Mouse (Mus musculus): ENCODE measurements around the gene Aqp3.

Gene Aqp3

GRCm38 (mm10) chr4:41097871-41098576, at the start of gene Aqp3:
Gene Aqp3 (minus strand): TSS chr4:41098183.
- peak; percentile 71 to 78 for DNase-seq

DNA sequence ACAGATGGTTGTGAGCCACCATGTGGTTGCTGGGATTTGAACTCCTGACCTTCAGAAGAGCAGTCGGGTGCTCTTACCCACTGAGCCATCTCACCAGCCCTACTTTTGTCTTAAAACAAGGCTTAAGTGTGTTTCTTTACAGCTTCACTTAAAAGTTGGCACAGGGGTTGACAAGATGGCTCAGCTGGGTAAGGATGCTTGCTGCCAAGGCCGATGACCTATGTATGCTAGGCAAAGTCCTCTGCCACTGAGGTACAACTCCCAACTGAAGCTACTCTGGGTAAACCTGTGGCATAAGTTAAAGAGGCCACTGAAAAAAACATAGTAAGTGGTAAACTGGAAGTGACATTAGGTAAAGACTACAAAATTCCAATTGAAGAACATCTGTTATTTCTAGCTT, 44.6 kb upstream of the Aqp3 start:
- DNase-seq = no peak

DNA sequence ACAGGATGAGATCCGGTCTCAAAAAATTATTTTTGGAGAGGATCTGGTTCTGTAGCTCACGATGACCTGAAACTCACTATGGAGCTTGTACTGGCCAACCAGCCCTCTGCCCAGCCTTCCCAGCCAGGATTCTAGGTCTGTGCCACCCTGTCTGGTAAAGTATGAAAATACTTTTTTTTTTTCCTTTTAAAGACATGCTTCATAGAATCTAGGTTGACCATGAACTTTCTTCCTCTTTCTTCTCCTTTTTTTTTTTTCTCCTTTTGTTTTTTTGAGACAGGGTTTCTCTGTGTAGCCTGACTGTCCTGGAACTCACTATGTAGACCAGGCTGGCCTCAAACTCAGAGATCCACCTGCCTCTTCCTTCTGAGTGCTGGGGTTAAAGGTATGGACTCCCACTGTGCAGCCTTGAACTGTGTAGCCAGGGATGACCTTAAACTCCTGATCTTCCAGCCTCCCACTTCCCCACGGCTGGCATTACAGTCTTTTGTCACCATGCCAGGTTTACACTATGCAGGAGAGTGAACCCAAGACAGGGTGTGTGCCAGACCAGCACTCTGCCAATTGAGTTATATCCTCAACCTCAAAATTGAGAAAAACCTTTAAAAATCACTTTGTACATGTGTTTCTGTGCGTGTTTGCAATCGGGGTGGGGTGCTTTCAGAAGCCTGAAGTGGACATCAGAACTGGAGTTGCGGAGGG, 42.3 kb upstream of the Aqp3 start:
- DNase-seq = no peak

- no peak for DNase-seq
Measured at GRCm38 (mm10) chr4:41136811-41137210, 38.8 kb upstream of the Aqp3 start.

DNA sequence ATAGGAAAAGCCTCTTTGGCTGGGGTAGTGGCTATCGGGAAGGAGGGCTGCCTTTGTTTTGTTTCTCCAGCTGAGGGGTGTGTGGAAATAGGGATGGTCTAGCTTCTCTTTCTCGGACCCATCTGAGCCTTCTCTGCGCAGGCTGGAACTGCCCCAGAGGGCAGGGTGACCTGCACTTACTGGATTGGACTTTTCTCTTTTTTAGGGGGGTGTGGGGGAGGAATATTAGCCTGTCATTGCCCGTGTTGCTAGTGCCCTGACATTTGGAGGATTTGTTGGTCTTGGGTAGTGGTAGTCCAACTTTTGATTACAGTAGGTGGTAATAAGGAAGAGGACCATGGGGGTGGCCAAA, 38.4 kb upstream of the Aqp3 start:
- no peak for DNase-seq

DNA sequence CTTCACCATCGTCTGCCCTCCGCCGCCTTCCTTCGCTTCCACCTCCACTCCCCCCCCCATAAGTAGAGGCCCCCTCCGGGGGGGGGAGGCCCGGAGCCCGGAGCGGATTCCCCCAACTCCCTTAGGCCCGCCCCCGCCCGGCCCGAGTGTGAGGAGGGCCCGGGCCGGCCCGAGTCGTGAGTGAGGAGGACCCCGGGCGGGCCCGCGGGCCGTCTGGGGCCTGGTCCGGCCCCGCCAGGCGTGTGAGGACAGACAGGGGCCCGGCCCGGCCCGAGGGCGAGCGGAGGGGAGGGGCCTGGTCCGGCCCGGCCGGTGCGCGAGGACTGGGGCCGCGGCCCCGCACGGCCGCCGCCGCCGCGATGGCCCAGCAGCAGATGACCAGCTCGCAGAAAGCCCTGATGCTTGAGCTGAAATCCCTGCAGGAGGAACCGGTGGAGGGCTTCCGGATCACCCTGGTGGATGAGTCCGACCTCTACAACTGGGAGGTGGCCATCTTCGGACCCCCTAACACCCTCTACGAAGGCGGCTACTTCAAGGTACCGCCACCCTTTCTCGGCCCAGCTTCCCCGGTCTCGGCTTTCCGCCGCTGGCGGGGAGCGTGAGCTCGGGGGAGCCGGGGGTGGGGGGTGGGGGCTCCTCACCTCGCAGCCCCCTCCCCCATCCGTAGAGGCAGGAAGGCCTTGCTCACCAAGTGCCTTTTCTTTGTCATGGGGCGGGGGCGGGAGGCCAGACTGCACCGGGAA, 37.9 kb upstream of the Aqp3 start, which contains the start of gene Ube2r2:
Ube2r2 (plus strand) TSS at position 33 of the 743 bp plus-strand sequence.
- peak; percentile 73 to 85 for DNase-seq

- peak; percentile 86 to 91 for DNase-seq
Measured at GRCm38 (mm10) chr4:41134935-41135710, 37.1 kb upstream of the Aqp3 start.

- DNase-seq = no peak
Measured at GRCm38 (mm10) chr4:41133529-41134291, 35.7 kb upstream of the Aqp3 start.

- DNase-seq = no peak
Measured at GRCm38 (mm10) chr4:41132471-41132870, 34.5 kb upstream of the Aqp3 start.

DNA sequence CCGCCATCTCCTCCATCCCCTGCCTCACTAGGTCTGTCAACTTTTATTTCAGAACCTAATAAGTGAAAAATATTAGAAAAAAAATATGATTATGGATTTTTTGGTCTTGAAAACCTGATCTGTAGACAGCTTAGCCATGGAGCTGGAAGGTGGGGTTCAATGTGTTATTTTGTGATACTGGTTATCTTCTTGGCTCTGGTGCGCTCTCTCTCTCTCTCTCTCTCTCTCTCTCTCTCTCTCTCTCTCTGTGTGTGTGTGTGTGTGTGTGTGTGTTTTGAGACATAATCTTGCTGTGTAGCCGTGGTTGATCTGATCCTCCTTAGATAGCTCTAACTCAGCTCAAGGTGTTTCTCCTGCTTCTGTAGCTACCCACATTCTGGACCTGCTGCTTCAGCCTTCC, 31.9 kb upstream of the Aqp3 start:
- DNase-seq = no peak

- DNase-seq = peak; percentile 59 to 68
Measured at GRCm38 (mm10) chr4:41129406-41129805, 31.4 kb upstream of the Aqp3 start.

DNA sequence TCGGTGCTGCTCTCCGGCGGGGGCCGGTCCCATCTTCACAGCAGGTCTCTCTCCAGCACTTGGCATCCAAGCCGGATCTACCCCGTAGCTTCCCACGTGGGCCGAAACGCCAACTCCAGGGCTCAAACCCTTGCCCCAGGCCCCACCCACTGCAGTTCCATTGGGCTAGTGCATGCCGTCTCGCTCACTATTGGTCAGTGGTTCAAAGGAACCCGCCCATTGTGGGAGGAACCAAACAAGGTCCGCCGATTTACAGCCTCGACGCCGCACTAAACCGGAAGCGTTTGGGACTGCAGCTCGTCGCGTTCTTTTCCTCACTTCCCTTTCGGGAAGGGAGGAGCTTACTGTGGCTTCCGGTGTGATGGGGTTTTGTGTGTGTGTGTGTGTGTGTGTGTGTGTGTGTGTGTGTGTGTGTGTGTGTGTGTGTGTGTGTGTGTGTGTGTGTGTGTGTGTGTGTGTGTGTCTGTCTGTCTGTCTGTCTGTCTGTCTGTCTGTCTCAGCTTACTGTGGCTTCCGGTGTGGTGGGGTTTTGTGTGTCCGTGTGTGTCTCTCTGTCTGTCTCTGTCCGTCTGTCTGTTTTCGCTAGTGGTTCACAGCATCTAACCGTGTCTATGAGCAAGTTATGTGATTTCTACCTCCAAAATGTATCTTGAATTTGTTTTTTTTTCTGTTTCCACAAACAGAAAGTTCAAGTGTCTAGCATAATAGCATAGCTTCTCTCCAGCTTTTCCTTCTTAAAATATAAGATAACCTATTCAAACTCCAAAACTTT, 26.4 kb upstream of the Aqp3 start, which contains the start of gene Nol6:
Nol6 (minus strand) TSS at position 276 of the 772 bp plus-strand sequence.
- DNase-seq = peak; percentile 97 to 99

DNA sequence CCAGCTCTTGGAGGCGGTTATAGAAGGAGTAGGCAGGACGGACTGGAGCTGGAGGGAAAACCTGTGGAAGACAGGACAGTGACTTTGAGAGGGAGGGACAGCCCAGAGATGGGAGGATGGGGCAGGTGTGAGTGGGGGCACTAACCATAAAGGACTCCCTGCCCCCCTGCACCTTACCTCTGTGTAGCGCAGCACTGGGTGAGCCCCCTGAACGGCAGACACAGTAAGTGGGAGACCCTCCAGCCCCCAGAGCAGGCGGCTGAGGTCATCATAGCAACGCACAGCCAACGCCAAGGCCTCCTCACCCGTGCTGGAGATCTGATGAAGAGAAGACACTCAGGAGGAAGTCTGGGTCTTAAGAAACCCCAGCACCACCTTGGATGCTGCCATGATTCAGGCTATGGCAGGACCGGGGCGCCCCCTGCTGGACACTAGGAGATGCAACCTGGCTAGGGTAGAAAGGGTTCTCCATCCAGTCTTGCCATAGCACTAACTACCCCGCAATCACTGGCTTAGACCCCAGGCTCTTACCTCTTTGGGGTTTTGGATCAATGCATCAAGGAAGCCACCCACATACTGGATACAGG, 20.8 kb upstream of the Aqp3 start:
- DNase-seq = peak; percentile 85 to 86

DNA sequence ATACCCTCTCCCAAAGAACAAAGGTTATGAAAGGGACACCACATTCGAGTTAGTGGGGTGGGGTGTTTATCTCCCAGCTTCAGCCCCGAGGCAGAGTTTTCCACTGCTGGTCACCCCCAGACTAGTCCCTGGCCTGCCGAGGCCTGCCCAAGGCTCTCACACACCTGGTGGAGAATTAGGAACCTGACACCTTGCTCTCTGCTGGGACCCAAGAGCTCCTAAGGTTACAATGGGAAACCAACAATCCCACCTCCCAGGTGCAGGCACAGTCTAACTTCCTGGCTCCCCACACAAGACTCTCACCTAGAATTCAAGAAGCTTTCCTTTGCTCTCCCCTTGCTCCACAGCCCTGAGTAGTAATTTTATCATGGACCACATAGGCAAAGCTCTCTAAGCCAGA, 18.8 kb upstream of the Aqp3 start:
- no peak for DNase-seq

GRCm38 (mm10) chr4:41115793-41116192, 17.8 kb upstream of the Aqp3 start:
- DNase-seq = no peak

GRCm38 (mm10) chr4:41115074-41115473, 17.1 kb upstream of the Aqp3 start:
- DNase-seq = no peak

- no peak for DNase-seq
Measured at GRCm38 (mm10) chr4:41114358-41115070, 16.5 kb upstream of the Aqp3 start.

- no peak for DNase-seq
Measured at GRCm38 (mm10) chr4:41108717-41109425, 10.9 kb upstream of the Aqp3 start.

- DNase-seq = no peak
Measured at GRCm38 (mm10) chr4:41107440-41107839, 9.5 kb upstream of the Aqp3 start.
